Mouse (Mus musculus) forebrain, embryonic 12.5 days (tissue): Measurements from ENCODE around the gene St7. TPM values are rescaled to one million over a fixed set of nuclear protein-coding genes. Genes with fewer than 3 reads are reported as not detected.

Experiments
- ATAC-seq: fragments of 200-750 bp; cut with Nextera tagmentation; 2 replicates; pipeline ENCODE4 v1.8.0; 2017; ENCODE audit warnings: moderate TSS enrichment; ENCODE audit not compliant: low FRiP score
- H3K27ac ChIP-seq: fragments of 300-500 bp; sonication (generic); 2 replicates; pipeline ENCODE4 v1.5.1; 2016; ENCODE audit warnings: mild to moderate bottlenecking
- H3K27me3 ChIP-seq: fragments of 300-500 bp; sonication (generic); 2 replicates; pipeline ENCODE4 v1.6.1; 2016; ENCODE audit warnings: mild to moderate bottlenecking
- H3K36me3 ChIP-seq: fragments of 300-500 bp; sonication (generic); replicated peaks from 2 replicates; pipeline ENCODE4 v1.6.1; 2016; ENCODE audit warnings: mild to moderate bottlenecking
- H3K4me1 ChIP-seq: fragments of 300-500 bp; sonication (generic); 2 replicates; pipeline ENCODE4 v1.6.1; 2016
- H3K4me2 ChIP-seq: fragments of 300-500 bp; sonication (generic); 2 replicates; pipeline ENCODE4 v1.6.1; 2016; ENCODE audit warnings: mild to moderate bottlenecking, moderate library complexity
- H3K4me3 ChIP-seq: fragments of 300-500 bp; sonication (generic); replicated peaks from 2 replicates; pipeline ENCODE4 v1.5.1; 2016; ENCODE audit warnings: mild to moderate bottlenecking
- H3K9ac ChIP-seq: fragments of 300-500 bp; sonication (generic); 2 replicates; pipeline ENCODE4 v1.6.1; 2016; ENCODE audit warnings: mild to moderate bottlenecking
- H3K9me3 ChIP-seq: fragments of 300-500 bp; sonication (generic); 2 replicates; pipeline ENCODE4 v1.6.1; 2016
- WGBS: fragments of 180-500 bp; shearing (Covaris S2); methylation state at CpG from one replicate; pipeline ENCODE4 v1.1.7; 2016; 5-methylcytosine and 5-hydroxymethylcytosine counted together
- polyA plus RNA-seq: library from polyadenylated mRNA; unstranded; fragments of >200 nt; fragmentation: Nextera tagmentation; extraction: Ambion mirVana; gene quantifications from 2 replicates; pipeline ENCODE4 v1.2.1, GENCODE M21; 2016

St7 gene
- polyA plus RNA-seq, 1 experiment from 2014 or later, result 48.6 TPM

DNA sequence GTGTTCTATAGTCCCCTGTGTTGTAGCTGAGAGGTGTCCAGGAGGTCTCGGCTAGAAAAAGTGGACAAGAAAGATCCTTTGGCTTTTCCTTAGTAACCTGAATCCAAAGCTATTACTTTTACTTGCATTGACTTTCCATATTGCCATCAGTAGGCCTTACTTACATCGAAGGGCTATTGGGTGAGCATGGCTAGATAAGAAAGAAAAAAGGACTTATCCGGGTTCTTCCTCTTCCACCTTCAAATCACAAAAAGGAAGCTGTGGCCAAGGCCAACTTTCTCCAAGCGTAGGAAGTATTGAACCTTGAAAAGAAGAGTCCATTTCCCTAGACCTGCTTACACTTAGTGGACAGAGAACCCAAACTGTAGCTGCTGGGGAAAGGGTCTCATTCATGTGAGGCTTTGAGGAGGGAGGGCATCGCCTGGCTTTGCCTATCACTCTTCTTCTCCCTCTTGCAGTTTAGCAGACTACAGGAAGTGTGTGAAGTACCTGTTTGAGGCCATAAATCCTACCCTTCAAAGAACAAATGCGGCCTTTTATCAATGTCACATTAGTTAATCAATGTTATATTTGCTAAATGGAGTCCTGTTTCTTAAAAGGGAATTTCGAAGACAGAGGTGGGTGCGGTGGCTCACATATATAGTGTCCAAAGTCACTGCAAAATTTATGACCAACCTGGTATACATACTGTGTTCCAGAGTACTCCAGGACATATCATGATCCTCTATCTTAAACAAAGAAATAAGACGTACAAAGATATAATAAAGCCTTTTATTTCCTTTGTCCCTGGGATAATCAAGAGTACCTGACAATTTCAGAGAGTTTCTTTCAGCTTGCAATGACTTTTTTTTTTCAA, 297.7 kb downstream of the St7 start:
- H3K9me3 ChIP-seq, result no peaks in the 10 kb centered on the region
- no peak overlapping the region for H3K4me2 ChIP-seq

DNA sequence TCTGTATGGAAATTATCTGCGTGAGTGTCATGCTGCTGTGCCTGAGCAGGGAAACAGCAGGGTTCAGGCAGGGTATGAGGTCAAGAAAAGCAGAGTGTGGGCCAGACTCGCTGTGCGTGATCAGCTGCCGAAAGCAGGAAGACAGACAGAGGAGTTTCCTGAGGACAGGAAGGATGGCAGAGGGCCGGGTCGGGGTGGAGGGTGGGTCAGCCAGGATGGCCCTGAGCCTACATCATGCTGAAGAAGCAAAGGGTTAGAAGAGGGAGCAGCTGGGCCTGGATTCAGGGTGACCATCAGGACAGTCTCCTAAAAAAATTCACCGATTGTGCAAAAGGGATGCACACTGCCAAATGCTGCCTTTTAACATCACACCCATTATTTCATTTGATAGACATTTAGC, 298.9 kb downstream of the St7 start:
- ATAC-seq, result no peak
- H3K27ac ChIP-seq, result no peak overlapping the region
- H3K4me3 ChIP-seq, result no peak overlapping the region
- WGBS, result 86% methylated on average over 7 of the region's 7 CpGs
- H3K27me3 ChIP-seq, result peaks cover 29% of the 10 kb centered on the region
- H3K9me3 ChIP-seq, result no peaks in the 10 kb centered on the region
- no peak overlapping the region for H3K9ac ChIP-seq
- H3K36me3 ChIP-seq, result no peaks in the 10 kb centered on the region
- H3K4me2 ChIP-seq, result no peak overlapping the region
- peaks cover 4% of the 10 kb centered on the region; the same call in 1 of the 2 replicates for H3K4me1 ChIP-seq

More for the DNA sequence above, 297.7 kb downstream of the St7 start:
- Histone ChIP-seq H3K27me3 (peaks cover 29% of the 10 kb centered on the region), H3K27ac (no peak overlapping the region), H3K9ac (no peak overlapping the region), H3K4me3 (no peak overlapping the region), H3K4me1 (peaks cover 4% of the 10 kb centered on the region; the same call in 1 of the 2 replicates), H3K36me3 (no peaks in the 10 kb centered on the region)
- ATAC-seq, result no peak
- 93% methylated on average over 9 of the region's 9 CpGs for WGBS

Other genes with a start within 250 kb of the St7 start
- 0.77 and 1.00 TPM in 2 replicates for gene Met, start 229.1 kb upstream of the St7 start, polyA plus RNA-seq
- gene Capza2, start 56.7 kb upstream of the St7 start, polyA plus RNA-seq, result 232 and 242 TPM in 2 replicates